Comparison of ENCODE assay signal across 17 mouse cellular contexts in the genomic region with DNA sequence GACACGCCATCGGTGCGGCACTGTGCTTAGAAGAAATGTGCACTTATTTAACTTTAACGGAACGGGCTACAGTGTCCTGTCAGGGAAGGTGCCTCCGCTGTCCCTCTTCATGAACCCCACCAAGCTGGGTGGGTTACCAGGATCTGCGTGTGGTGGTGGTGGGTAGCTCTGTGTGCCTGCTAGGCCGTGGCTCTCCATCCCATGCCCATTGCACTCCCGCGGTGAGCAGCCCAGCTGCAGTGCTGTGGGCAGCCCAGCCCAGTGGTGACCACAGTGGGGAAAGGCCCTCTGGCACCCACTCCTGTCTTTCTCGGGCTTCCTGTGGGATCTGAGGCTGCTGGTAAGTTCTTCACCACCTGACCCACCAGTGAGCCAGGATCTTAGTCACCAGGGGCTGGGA. TPM values are rescaled to one million over a fixed set of nuclear protein-coding genes. Genes with fewer than 3 reads are reported as not detected.
DNase-seq lines count a peak whose midpoint lies in the region; ATAC-seq and TF ChIP-seq lines count a peak whose summit lies in the region.
"Had no signal": no experiment of that assay in that cellular context is flagged by ENCODE, and none has a peak within 500 bp of the region (broad histone marks: within the 10 kb centered on the region; RNA-seq: fewer than 3 reads in every experiment).

No protein-coding gene starts in this region.

- H3K4me2 ChIP-seq in kidney, embryonic 15.5 days: no peak overlapping the region
- no peak overlapping the region for H3K4me2 ChIP-seq in embryonic facial prominence, embryonic 12.5 days (replicated peaks)
- H3K4me2 ChIP-seq in limb, embryonic 12.5 days: no peak overlapping the region

- H3K9ac ChIP-seq in kidney, embryonic 15.5 days: no peak overlapping the region
- peak overlapping the region; percentile 59 for H3K9ac ChIP-seq in ES-Bruce4 (ENCODE audit: low read depth, poor library complexity, severe bottlenecking)
- H3K9ac ChIP-seq in embryonic facial prominence, embryonic 12.5 days: no peak overlapping the region
- H3K9ac ChIP-seq in limb, embryonic 12.5 days (replicated peaks): no peak overlapping the region

- DNase-seq in kidney, postnatal 36 days: no peak
- DNase-seq in spleen, postnatal 36 days (ENCODE audit: low spot score in 2 of 2): no peak
- no peak for DNase-seq in layer of hippocampus, adult 11-12 months (ENCODE audit: low spot score)
- DNase-seq: adrenal gland, postnatal 25 days; cerebellum, adult 11 months; cerebellum, postnatal 10 days; gastrocnemius, postnatal 25 days; kidney, adult 9 months; lung, adult 18-20 months; lung, postnatal 14 days; right cerebral cortex, adult 18-20 months; thymus, postnatal 4 days had no signal

- H3K9me3 ChIP-seq in kidney, embryonic 15.5 days (replicated peaks): no peaks in the 10 kb centered on the region
- H3K9me3 ChIP-seq in ES-Bruce4 (replicated peaks; ENCODE audit: control insufficient read depth, insufficient read depth, low read length, poor library complexity, severe bottlenecking): no peaks in the 10 kb centered on the region
- H3K9me3 ChIP-seq in embryonic facial prominence, embryonic 12.5 days: peaks cover 5% of the 10 kb centered on the region; the same call in 1 of the 2 replicates
- peaks cover 5% of the 10 kb centered on the region for H3K9me3 ChIP-seq in limb, embryonic 12.5 days

- no peak for TF ChIP-seq EP300 in ES-Bruce4 (IDR thresholded peaks at IDR 0.05; ENCODE audit: insufficient read depth, low read depth, low read length)

- TF ChIP-seq CTCF in ES-Bruce4 (IDR thresholded peaks at IDR 0.05; ENCODE audit: low read depth, low read length): no peak

- H3K36me3 ChIP-seq in kidney, embryonic 15.5 days: no peaks in the 10 kb centered on the region
- no peaks in the 10 kb centered on the region for H3K36me3 ChIP-seq in ES-Bruce4 (ENCODE audit: control insufficient read depth, insufficient read depth, low read length, poor library complexity, severe bottlenecking)
- no peaks in the 10 kb centered on the region for H3K36me3 ChIP-seq in embryonic facial prominence, embryonic 12.5 days
- no peaks in the 10 kb centered on the region for H3K36me3 ChIP-seq in limb, embryonic 12.5 days

- H3K27ac ChIP-seq in kidney, embryonic 15.5 days: no peak overlapping the region
- no peak overlapping the region for H3K27ac ChIP-seq in ES-Bruce4 (ENCODE audit: insufficient read depth, low read length)
- H3K27ac ChIP-seq in embryonic facial prominence, embryonic 12.5 days: peak overlapping the region; percentile 74; the same call in 1 of the 2 replicates
- H3K27ac ChIP-seq in limb, embryonic 12.5 days: peak overlapping the region; percentile 66; the same call in 1 of the 2 replicates

- H3K4me1 ChIP-seq in kidney, embryonic 15.5 days: peaks cover 35% of the 10 kb centered on the region
- peaks cover 14% of the 10 kb centered on the region for H3K4me1 ChIP-seq in ES-Bruce4 (ENCODE audit: control insufficient read depth, insufficient read depth, low read length)
- peaks cover 39% of the 10 kb centered on the region for H3K4me1 ChIP-seq in embryonic facial prominence, embryonic 12.5 days
- H3K4me1 ChIP-seq in limb, embryonic 12.5 days (replicated peaks): peaks cover 52% of the 10 kb centered on the region

- 84% methylated on average over 11 of the region's 11 CpGs for WGBS in kidney, embryonic 15.5 days
- 71% methylated on average over 11 of the region's 11 CpGs for WGBS in embryonic facial prominence, embryonic 12.5 days
- 78% methylated on average over 11 of the region's 11 CpGs for WGBS in limb, embryonic 12.5 days

- H3K27me3 ChIP-seq in kidney, embryonic 15.5 days: no peaks in the 10 kb centered on the region
- no peaks in the 10 kb centered on the region for H3K27me3 ChIP-seq in ES-Bruce4 (ENCODE audit: control insufficient read depth, insufficient read depth, low read length, poor library complexity, severe bottlenecking)
- no peaks in the 10 kb centered on the region for H3K27me3 ChIP-seq in embryonic facial prominence, embryonic 12.5 days
- H3K27me3 ChIP-seq in limb, embryonic 12.5 days: no peaks in the 10 kb centered on the region

- no peak overlapping the region for H3K4me3 ChIP-seq in kidney, embryonic 15.5 days (replicated peaks)
- H3K4me3 ChIP-seq in ES-Bruce4 (ENCODE audit: low read depth, low read length): peak overlapping the region; percentile 60
- H3K4me3 ChIP-seq in embryonic facial prominence, embryonic 12.5 days: no peak overlapping the region
- H3K4me3 ChIP-seq in limb, embryonic 12.5 days (replicated peaks): no peak overlapping the region

- no peak for TF ChIP-seq POLR2A in ES-Bruce4 (IDR thresholded peaks at IDR 0.05; ENCODE audit: insufficient read depth, low read length)

- ATAC-seq in kidney, embryonic 15.5 days (replicated peaks; ENCODE audit: low FRiP score): peak; percentile 52; the same call in 1 of the 2 replicates
- no peak for ATAC-seq in embryonic facial prominence, embryonic 12.5 days (ENCODE audit: insufficient number of reproducible peaks, insufficient read depth, low FRiP score, low TSS enrichment)
- ATAC-seq in limb, embryonic 12.5 days (ENCODE audit: insufficient number of reproducible peaks, insufficient read depth, low FRiP score, low TSS enrichment, low read depth): no peak
- ATAC-seq: forebrain, embryonic 14.5 days had no signal

RNA-seq across cellular contexts. Expression of a gene that starts 31.3 kb away (rescaled TPM):
- 19.1 and 19.5 TPM in 2 replicates for polyA plus RNA-seq in kidney, embryonic 15.5 days (2015; fragmentation: Nextera tagmentation; extraction: Ambion mirVana)
- 51.7 and 54.5 TPM in 2 replicates for polyA plus RNA-seq in ES-Bruce4 (2011; ENCODE audit: insufficient read depth, insufficient read length, low read depth, missing spikeins)
- polyA plus RNA-seq in embryonic facial prominence, embryonic 12.5 days (2016; fragmentation: Nextera tagmentation; extraction: Ambion mirVana): 26.3 and 28.5 TPM in 2 replicates
- 20.5 and 20.9 TPM in 2 replicates for polyA plus RNA-seq in limb, embryonic 12.5 days (2016; fragmentation: Nextera tagmentation; extraction: Ambion mirVana)

Comparison
In these comparisons a context has a peak if more than half of its experiments do, and no peak if none do; other contexts are left out.
1. H3K27ac ChIP-seq: peak in embryonic facial prominence, embryonic 12.5 days (single experiment) and limb, embryonic 12.5 days (single experiment); none in kidney, embryonic 15.5 days (single experiment) and ES-Bruce4 (single experiment).